Mouse (Mus musculus) heart, postnatal 0 days (tissue): ENCODE measurements around the gene Togaram2.

Experiments
- CTCF ChIP-seq: IDR thresholded peaks from 2 replicates; pipeline ENCODE4 v1.5.1; 2016; ENCODE audit warnings: antibody characterized with exemption, control low read depth, low read depth
- EP300 ChIP-seq: IDR thresholded peaks from 2 replicates; pipeline ENCODE4 v1.6.1; 2016; ENCODE audit warnings: antibody characterized with exemption, low read depth

GRCm38 (mm10) chr17:71760536-71760935 is 87.5 kb downstream of the Togaram2 start:
- TF ChIP-seq EP300 (no peak), CTCF (no peak)
